Mouse (Mus musculus): ENCODE data around the gene Aldh3a2. TPM values are rescaled to one million over a fixed set of nuclear protein-coding genes. Genes with fewer than 3 reads are reported as not detected.
A peak's percentile ranks its signal among the peaks of the same experiment; 100 is the strongest.

The Aldh3a2 gene
- total RNA-seq, 2 experiments from 2014 or later, result 53.5 to 58.7 TPM

- DNase-seq (ENCODE audit: low spot score in 2 of 2), result no peak
Observed at GRCm38 (mm10) chr11:61274421-61274820, 7.2 kb upstream of the Aldh3a2 start.

GRCm38 (mm10) chr11:61273928-61274327, 6.7 kb upstream of the Aldh3a2 start:
- DNase-seq (ENCODE audit: low spot score in 2 of 2), result no peak

- no peak for DNase-seq (ENCODE audit: low spot score in 2 of 2)
Observed at GRCm38 (mm10) chr11:61271612-61272011, 4.3 kb upstream of the Aldh3a2 start.

GRCm38 (mm10) chr11:61270406-61270805, 3.1 kb upstream of the Aldh3a2 start:
- DNase-seq (ENCODE audit: low spot score in 2 of 2), result no peak

GRCm38 (mm10) chr11:61268626-61269349, 1.5 kb upstream of the Aldh3a2 start:
- no peak for DNase-seq (ENCODE audit: low spot score in 2 of 2)

- DNase-seq (ENCODE audit: low spot score in 2 of 2), result no peak
Observed at GRCm38 (mm10) chr11:61263841-61264240, 3.4 kb downstream of the Aldh3a2 start.

GRCm38 (mm10) chr11:61262516-61262915, 4.7 kb downstream of the Aldh3a2 start:
- no peak for DNase-seq (ENCODE audit: low spot score in 2 of 2)

- no peak for DNase-seq (ENCODE audit: low spot score in 2 of 2)
Observed at GRCm38 (mm10) chr11:61259106-61259505, 8.2 kb downstream of the Aldh3a2 start.

GRCm38 (mm10) chr11:61252807-61253206, 14.5 kb downstream of the Aldh3a2 start:
- DNase-seq (ENCODE audit: low spot score in 2 of 2), result no peak

GRCm38 (mm10) chr11:61251741-61252140, 15.5 kb downstream of the Aldh3a2 start:
- no peak for DNase-seq (ENCODE audit: low spot score in 2 of 2)

- DNase-seq (ENCODE audit: low spot score in 2 of 2), result no peak
Observed at GRCm38 (mm10) chr11:61244406-61244805, 22.9 kb downstream of the Aldh3a2 start.

- no peak for DNase-seq (ENCODE audit: low spot score in 2 of 2)
Observed at GRCm38 (mm10) chr11:61236015-61236414, 31.2 kb downstream of the Aldh3a2 start.

- no peak for DNase-seq (ENCODE audit: low spot score in 2 of 2)
Observed at GRCm38 (mm10) chr11:61234174-61234573, 33.1 kb downstream of the Aldh3a2 start.

- peak; percentile 66 to 70 for DNase-seq (ENCODE audit: low spot score in 2 of 2)
Observed at GRCm38 (mm10) chr11:61231329-61231728, 35.9 kb downstream of the Aldh3a2 start.

- no peak for DNase-seq (ENCODE audit: low spot score in 2 of 2)
Observed at GRCm38 (mm10) chr11:61228406-61228805, 38.9 kb downstream of the Aldh3a2 start.

GRCm38 (mm10) chr11:61227816-61228215, 39.4 kb downstream of the Aldh3a2 start:
- no peak for DNase-seq (ENCODE audit: low spot score in 2 of 2)

GRCm38 (mm10) chr11:61225941-61226412, 41.3 kb downstream of the Aldh3a2 start:
- DNase-seq (ENCODE audit: low spot score in 2 of 2), result peak; percentile 42 to 57

- DNase-seq (ENCODE audit: low spot score in 2 of 2), result no peak
Observed at GRCm38 (mm10) chr11:61225511-61225910, 41.8 kb downstream of the Aldh3a2 start.

GRCm38 (mm10) chr11:61224907-61225306, 42.4 kb downstream of the Aldh3a2 start:
- no peak for DNase-seq (ENCODE audit: low spot score in 2 of 2)

- no peak for DNase-seq (ENCODE audit: low spot score in 2 of 2)
Observed at GRCm38 (mm10) chr11:61224234-61224744, 43.0 kb downstream of the Aldh3a2 start.

- DNase-seq (ENCODE audit: low spot score in 2 of 2), result no peak
Observed at GRCm38 (mm10) chr11:61222971-61223745, 44.1 kb downstream of the Aldh3a2 start.

GRCm38 (mm10) chr11:61222007-61222406, 45.3 kb downstream of the Aldh3a2 start:
- no peak for DNase-seq (ENCODE audit: low spot score in 2 of 2)
